Comparison of ENCODE assay signal across 18 mouse cellular contexts in genomic region chr10:64543647-64544046, GRCm38 (mm10).
DNase-seq lines count a peak whose midpoint lies in the region; ATAC-seq and TF ChIP-seq lines count a peak whose summit lies in the region.
"Had no signal": no experiment of that assay in that cellular context is flagged by ENCODE, and none has a peak within 500 bp of the region (broad histone marks: within the 10 kb centered on the region; RNA-seq: fewer than 3 reads in every experiment).

No protein-coding gene starts in this region.

- no peak overlapping the region for H3K9ac ChIP-seq in hindbrain, postnatal 0 days (replicated peaks; ENCODE audit: low read length)
- no peak overlapping the region for H3K9ac ChIP-seq in hindbrain, embryonic 14.5 days
- H3K9ac ChIP-seq in neural tube, embryonic 13.5 days: no peak overlapping the region
- H3K9ac ChIP-seq: embryonic facial prominence, embryonic 12.5 days; heart, embryonic 13.5 days; liver, postnatal 0 days had no signal

- DNase-seq in cerebellum, postnatal 4 days (ENCODE audit: low spot score in 2 of 2): no peak
- DNase-seq in hindbrain, postnatal 0 days (ENCODE audit: low spot score): peak; percentile 41
- DNase-seq in hindbrain, embryonic 14.5 days (ENCODE audit: low spot score): no peak
- DNase-seq in retina, embryonic 14.5 days (ENCODE audit: low spot score): peak; percentile 3
- no peak for DNase-seq in retina, postnatal 1 day
- DNase-seq in kidney, postnatal 36 days: no peak
- DNase-seq: heart, postnatal 36 days; kidney, adult 9 months; liver; liver, postnatal 0 days; lung, postnatal 14 days; right cerebral cortex, adult 18-20 months had no signal

- ATAC-seq in cerebellum, adult (ENCODE audit: insufficient number of reproducible peaks, low FRiP score, low TSS enrichment): peak; percentile 58; the same call in 1 of the 2 replicates
- ATAC-seq in hindbrain, postnatal 0 days: no peak
- no peak for ATAC-seq in hindbrain, embryonic 14.5 days (ENCODE audit: low FRiP score)
- ATAC-seq in neural tube, embryonic 13.5 days (ENCODE audit: low read depth): peak; percentile 74; the same call in 1 of the 2 replicates
- ATAC-seq: CD4-positive, CD25-positive, alpha-beta regulatory T cell, adult 4 months; liver, postnatal 0 days had no signal

- WGBS in hindbrain, postnatal 0 days: 60% methylated on average over 3 of the region's 3 CpGs
- 57% methylated on average over 3 of the region's 3 CpGs for WGBS in hindbrain, embryonic 14.5 days
- whole genome bisulfite sequencing in neural tube, embryonic 13.5 days: 42% methylated on average over 3 of the region's 3 CpGs

- H3K9me3 ChIP-seq in hindbrain, postnatal 0 days (ENCODE audit: low read length): no peaks in the 10 kb centered on the region
- H3K9me3 ChIP-seq in hindbrain, embryonic 14.5 days (ENCODE audit: control insufficient read depth, low read length): no peaks in the 10 kb centered on the region
- H3K9me3 ChIP-seq in neural tube, embryonic 13.5 days: no peaks in the 10 kb centered on the region
- H3K9me3 ChIP-seq: embryonic facial prominence, embryonic 12.5 days; G1E; heart, embryonic 13.5 days had no signal

- no peaks in the 10 kb centered on the region for H3K4me1 ChIP-seq in hindbrain, postnatal 0 days (ENCODE audit: insufficient read depth, low read length)
- no peaks in the 10 kb centered on the region for H3K4me1 ChIP-seq in hindbrain, embryonic 14.5 days (replicated peaks; ENCODE audit: control insufficient read depth, insufficient read depth, low read length)
- H3K4me1 ChIP-seq in neural tube, embryonic 13.5 days (replicated peaks): peaks cover 4% of the 10 kb centered on the region
- H3K4me1 ChIP-seq: embryonic facial prominence, embryonic 12.5 days; heart, embryonic 13.5 days had no signal

- H3K4me2 ChIP-seq in hindbrain, postnatal 0 days (ENCODE audit: low read depth, low read length): no peak overlapping the region
- no peak overlapping the region for H3K4me2 ChIP-seq in hindbrain, embryonic 14.5 days (replicated peaks)
- no peak overlapping the region for H3K4me2 ChIP-seq in neural tube, embryonic 13.5 days
- H3K4me2 ChIP-seq: embryonic facial prominence, embryonic 12.5 days; heart, embryonic 13.5 days had no signal

- H3K4me3 ChIP-seq in hindbrain, postnatal 0 days (ENCODE audit: low read length): no peak overlapping the region
- no peak overlapping the region for H3K4me3 ChIP-seq in hindbrain, embryonic 14.5 days (replicated peaks; ENCODE audit: low read length)
- H3K4me3 ChIP-seq in neural tube, embryonic 13.5 days: no peak overlapping the region
- H3K4me3 ChIP-seq: embryonic facial prominence, embryonic 12.5 days; heart, embryonic 13.5 days had no signal

- no peaks in the 10 kb centered on the region for H3K36me3 ChIP-seq in hindbrain, postnatal 0 days (ENCODE audit: insufficient read depth, low read length)
- H3K36me3 ChIP-seq in hindbrain, embryonic 14.5 days (replicated peaks; ENCODE audit: control insufficient read depth, insufficient read depth): no peaks in the 10 kb centered on the region
- H3K36me3 ChIP-seq in neural tube, embryonic 13.5 days: no peaks in the 10 kb centered on the region
- H3K36me3 ChIP-seq: embryonic facial prominence, embryonic 12.5 days; G1E; heart, embryonic 13.5 days had no signal

- no peaks in the 10 kb centered on the region for H3K27me3 ChIP-seq in hindbrain, postnatal 0 days (ENCODE audit: insufficient read depth, low read length)
- no peaks in the 10 kb centered on the region for H3K27me3 ChIP-seq in hindbrain, embryonic 14.5 days (ENCODE audit: control insufficient read depth, insufficient read depth, low read length)
- H3K27me3 ChIP-seq in neural tube, embryonic 13.5 days: no peaks in the 10 kb centered on the region
- H3K27me3 ChIP-seq: embryonic facial prominence, embryonic 12.5 days; heart, embryonic 13.5 days had no signal

- no peak for TF ChIP-seq CTCF in hindbrain, postnatal 0 days (IDR thresholded peaks at IDR 0.05; ENCODE audit: low read depth)

- H3K27ac ChIP-seq in hindbrain, postnatal 0 days: no peak overlapping the region
- H3K27ac ChIP-seq in hindbrain, embryonic 14.5 days: no peak overlapping the region
- H3K27ac ChIP-seq in neural tube, embryonic 13.5 days (replicated peaks): no peak overlapping the region
- H3K27ac ChIP-seq: embryonic facial prominence, embryonic 12.5 days; heart, embryonic 13.5 days had no signal

Comparison
In these comparisons a context has a peak if more than half of its experiments do, and no peak if none do; other contexts are left out.
1. DNase-seq: peak in hindbrain, postnatal 0 days (single experiment) and retina, embryonic 14.5 days (single experiment); none in cerebellum, postnatal 4 days (0 of 2), hindbrain, embryonic 14.5 days (single experiment), retina, postnatal 1 day (single experiment) and kidney, postnatal 36 days (0 of 2).
2. ATAC-seq: peak in cerebellum, adult (single experiment) and neural tube, embryonic 13.5 days (single experiment); none in hindbrain, postnatal 0 days (single experiment) and hindbrain, embryonic 14.5 days (single experiment).